Mouse (Mus musculus) MEL (cell line): ENCODE measurements around the gene Sertad2. TPM values are rescaled to one million over a fixed set of nuclear protein-coding genes. Genes with fewer than 3 reads are reported as not detected.

Experiments used
- DNase-seq: peaks from one replicate; pipeline ENCODE4 v3.0.0; 2011; ENCODE audit warnings: low read depth, low spot score
- H3K27ac ChIP-seq: 2 replicates; pipeline ENCODE4 v1.5.1; 2012; ENCODE audit warnings: low read depth, mild to moderate bottlenecking, control low read depth, low read length, moderate library complexity; ENCODE audit not compliant: control insufficient read depth
- H3K27me3 ChIP-seq, 2 experiments: fragments of 150-350 bp in 1 of 2; sonication (generic) in 1 of 2; 2 replicates each; pipeline ENCODE4 v1.6.1; 2012; ENCODE audit warnings: low read length in 2 of 2, mild to moderate bottlenecking in 2 of 2, improper control_type of control experiment in 1 of 2, moderate library complexity in 1 of 2; ENCODE audit not compliant: insufficient read depth in 2 of 2, control insufficient read depth in 1 of 2
- H3K36me3 ChIP-seq, 2 experiments: 2 replicates each; pipeline ENCODE4 v1.6.1; 2012 to 2014; ENCODE audit warnings: low read length in 2 of 2, improper control_type of control experiment in 1 of 2, inconsistent platforms in 1 of 2, mild to moderate bottlenecking in 1 of 2; ENCODE audit not compliant: insufficient read depth in 2 of 2, control insufficient read depth in 1 of 2
- H3K4me1 ChIP-seq, 2 experiments: fragments of 150-350 bp in 1 of 2; sonication (generic) in 1 of 2; 2 replicates each; pipeline ENCODE4 v1.6.1; 2012; ENCODE audit warnings: low read length in 2 of 2, improper control_type of control experiment in 1 of 2, mild to moderate bottlenecking in 1 of 2; ENCODE audit not compliant: insufficient read depth in 2 of 2, control insufficient read depth in 1 of 2
- H3K4me3 ChIP-seq, 2 experiments: fragments of 150-350 bp in 1 of 2; sonication (generic) in 1 of 2; 2 replicates each; pipeline ENCODE4 v1.5.1; 2012; ENCODE audit warnings: low read depth in 2 of 2, low read length in 2 of 2, mild to moderate bottlenecking in 2 of 2, moderate library complexity in 2 of 2, control low read depth in 1 of 2, improper control_type of control experiment in 1 of 2; ENCODE audit not compliant: control insufficient read depth in 1 of 2, insufficient read depth in 1 of 2
- H3K79me2 ChIP-seq: 2 replicates; pipeline ENCODE4 v1.6.1; 2012; ENCODE audit warnings: mild to moderate bottlenecking, low read length, moderate library complexity; ENCODE audit not compliant: control insufficient read depth, poor library complexity, insufficient read depth
- H3K9ac ChIP-seq: 2 replicates; pipeline ENCODE4 v1.6.1; 2012; ENCODE audit warnings: low read depth, mild to moderate bottlenecking, control low read depth, low read length, moderate library complexity; ENCODE audit not compliant: control insufficient read depth, poor library complexity, severe bottlenecking
- H3K9me3 ChIP-seq: fragments of 150-350 bp; sonication (generic); replicated peaks from 2 replicates; pipeline ENCODE4 v1.6.1; 2012; ENCODE audit warnings: mild to moderate bottlenecking, low read length, improper control_type of control experiment, moderate library complexity; ENCODE audit not compliant: insufficient read depth
- BHLHE40 ChIP-seq: IDR thresholded peaks from 2 replicates; pipeline ENCODE4 v1.6.1; 2012; ENCODE audit warnings: low read depth, mild to moderate bottlenecking, inconsistent platforms, low read length, improper control_type of control experiment, borderline replicate concordance
- CHD2 ChIP-seq: IDR thresholded peaks from 2 replicates; pipeline ENCODE4 v1.6.1; 2011; ENCODE audit warnings: low read length, improper control_type of control experiment
- E2F4 ChIP-seq: IDR thresholded peaks from 2 replicates; pipeline ENCODE4 v1.6.1; 2011; ENCODE audit warnings: low read depth, low read length, improper control_type of control experiment, borderline replicate concordance
- EP300 ChIP-seq, 2 experiments: IDR thresholded peaks; 2 replicates each; pipeline ENCODE4 v1.6.1; 2011; ENCODE audit warnings: improper control_type of control experiment in 2 of 2, low read length in 2 of 2, low read depth in 1 of 2, mild to moderate bottlenecking in 1 of 2
- ETS1 ChIP-seq: IDR thresholded peaks from 2 replicates; pipeline ENCODE4 v1.6.1; 2012; ENCODE audit warnings: low read depth, mild to moderate bottlenecking, inconsistent platforms, low read length, improper control_type of control experiment, moderate library complexity
- GABPA ChIP-seq: IDR thresholded peaks from 2 replicates; pipeline ENCODE4 v1.6.1; 2012; ENCODE audit warnings: low read depth, mild to moderate bottlenecking, inconsistent platforms, low read length, improper control_type of control experiment, moderate library complexity
- GATA1 ChIP-seq: IDR thresholded peaks from 2 replicates; pipeline ENCODE4 v1.6.1; 2011; ENCODE audit warnings: low read depth, low read length, improper control_type of control experiment
- JUND ChIP-seq: IDR thresholded peaks from 2 replicates; pipeline ENCODE4 v1.6.1; 2011; ENCODE audit warnings: low read depth, mild to moderate bottlenecking, improper control_type of control experiment, low read length
- KAT2A ChIP-seq: conservative IDR thresholded peaks from 2 replicates; pipeline ENCODE4 v1.6.1; 2012; ENCODE audit warnings: low read depth, low read length, improper control_type of control experiment, inconsistent platforms
- MAFK ChIP-seq: IDR thresholded peaks from 2 replicates; pipeline ENCODE4 v1.6.1; 2011; ENCODE audit warnings: low read depth, mild to moderate bottlenecking, low read length, improper control_type of control experiment, borderline replicate concordance
- MXI1 ChIP-seq: IDR thresholded peaks from 2 replicates; pipeline ENCODE4 v1.6.1; 2011; ENCODE audit warnings: mild to moderate bottlenecking, low read depth, low read length, improper control_type of control experiment
- MYB ChIP-seq: IDR thresholded peaks from 2 replicates; pipeline ENCODE4 v1.6.1; 2011; ENCODE audit warnings: mild to moderate bottlenecking, low read depth, low read length, improper control_type of control experiment
- MYC ChIP-seq: IDR thresholded peaks from 2 replicates; pipeline ENCODE4 v1.6.1; 2011; ENCODE audit warnings: low read depth, mild to moderate bottlenecking, low read length, improper control_type of control experiment, moderate library complexity
- POLR2A ChIP-seq, 2 experiments: IDR thresholded peaks; 2 replicates each; pipeline ENCODE4 v1.6.1; 2011 to 2012; ENCODE audit warnings: low read length in 2 of 2, mild to moderate bottlenecking in 2 of 2, control low read depth in 1 of 2, improper control_type of control experiment in 1 of 2, low read depth in 1 of 2, moderate library complexity in 1 of 2; ENCODE audit not compliant: control insufficient read depth in 1 of 2, insufficient read depth in 1 of 2, poor library complexity in 1 of 2
- POLR2AphosphoS5 ChIP-seq: IDR thresholded peaks from 2 replicates; pipeline ENCODE4 v1.6.1; 2012; ENCODE audit warnings: low read depth, borderline replicate concordance, mild to moderate bottlenecking, inconsistent platforms, low read length, moderate library complexity, mixed read lengths
- RAD21 ChIP-seq: IDR thresholded peaks from 2 replicates; pipeline ENCODE4 v1.6.1; 2011; ENCODE audit warnings: mild to moderate bottlenecking, low read depth, low read length, improper control_type of control experiment
- RCOR1 ChIP-seq: IDR thresholded peaks from 2 replicates; pipeline ENCODE4 v1.6.1; 2012; ENCODE audit warnings: low read depth, mild to moderate bottlenecking, inconsistent platforms, low read length, improper control_type of control experiment
- SIN3A ChIP-seq: IDR thresholded peaks from 2 replicates; pipeline ENCODE4 v1.6.1; 2012; ENCODE audit warnings: low read length, improper control_type of control experiment, inconsistent platforms
- TBP ChIP-seq: IDR thresholded peaks from 2 replicates; pipeline ENCODE4 v1.8.0; 2011; ENCODE audit warnings: low read depth, low read length, improper control_type of control experiment
- TCF12 ChIP-seq: IDR thresholded peaks from 2 replicates; pipeline ENCODE4 v1.6.1; 2014; ENCODE audit warnings: low read depth, mild to moderate bottlenecking, inconsistent platforms, low read length, improper control_type of control experiment, moderate library complexity
- UBTF ChIP-seq: IDR thresholded peaks from 2 replicates; pipeline ENCODE4 v1.6.1; 2012; ENCODE audit warnings: low read depth, mild to moderate bottlenecking, inconsistent platforms, low read length, improper control_type of control experiment, moderate library complexity, borderline replicate concordance; ENCODE audit not compliant: insufficient read depth
- USF1 ChIP-seq: IDR thresholded peaks from 2 replicates; pipeline ENCODE4 v1.6.1; 2014; ENCODE audit warnings: low read depth, mild to moderate bottlenecking, inconsistent platforms, low read length, improper control_type of control experiment, moderate library complexity
- USF2 ChIP-seq, 2 experiments: IDR thresholded peaks; 2 replicates each; pipeline ENCODE4 v1.6.1; 2011 to 2012; ENCODE audit warnings: improper control_type of control experiment in 2 of 2, low read length in 2 of 2, borderline replicate concordance in 1 of 2, inconsistent platforms in 1 of 2, low read depth in 1 of 2, mild to moderate bottlenecking in 1 of 2; ENCODE audit not compliant: insufficient read depth in 1 of 2
- ZC3H11A ChIP-seq: IDR thresholded peaks from 2 replicates; pipeline ENCODE4 v1.6.1; 2012; ENCODE audit warnings: low read depth, mild to moderate bottlenecking, inconsistent platforms, low read length, improper control_type of control experiment
- ZKSCAN1 ChIP-seq: IDR thresholded peaks from 2 replicates; pipeline ENCODE4 v1.6.1; 2012; ENCODE audit warnings: low read depth, mild to moderate bottlenecking, inconsistent platforms, low read length, improper control_type of control experiment, moderate library complexity
- ZNF384 ChIP-seq: IDR thresholded peaks from 2 replicates; pipeline ENCODE4 v1.6.1; 2012; ENCODE audit warnings: low read depth, mild to moderate bottlenecking, inconsistent platforms, low read length, improper control_type of control experiment
- polyA plus RNA-seq, 2 experiments: library from polyadenylated mRNA; stranded (reverse) in 1 of 2; unstranded in 1 of 2; fragments of >175 nt in 1 of 2; fragments of >200 nt in 1 of 2; gene quantifications; 2 replicates each; pipeline versions ENCODE4 v1.2.1 to v1.2.4; 2012; ENCODE audit warnings: low replicate concordance in 2 of 2, low read depth in 1 of 2; ENCODE audit not compliant: insufficient read length in 2 of 2, insufficient read depth in 1 of 2, missing spikeins in 1 of 2
- total RNA-seq: library from RNA; depleted of rRNA; stranded (reverse); fragments of 300-350 nt; gene quantifications from 2 replicates; pipeline ENCODE4 v1.2.3, GENCODE M21; 2012

Gene Sertad2
- total and polyA plus RNA-seq, 3 experiments = 7.0 to 11.5 TPM; not detected in 1

DNA sequence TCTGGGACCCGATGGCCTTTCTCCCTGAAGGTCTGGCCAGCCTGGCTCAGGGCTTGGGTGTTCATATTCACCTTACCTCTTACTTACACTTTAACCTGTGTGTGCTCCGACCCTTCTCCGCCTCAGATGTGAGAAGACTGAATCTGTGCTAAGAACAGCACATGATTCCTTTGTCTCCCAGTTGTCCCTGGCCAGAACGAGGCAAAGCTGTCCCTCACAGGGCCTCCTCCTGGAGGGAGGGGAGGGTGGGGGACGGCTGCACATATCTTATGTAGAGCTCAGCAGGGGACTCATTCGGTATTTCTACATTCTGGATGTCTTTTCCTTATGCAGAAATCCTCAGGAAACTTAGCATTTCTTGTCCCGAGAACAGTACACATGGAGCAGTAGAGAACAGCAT, 62.6 kb downstream of the Sertad2 start:
- H3K27me3 ChIP-seq = no peaks in the 10 kb centered on the region
- H3K4me3 ChIP-seq = no peak overlapping the region
- TF ChIP-seq MYC = no peak
- no peak for TF ChIP-seq TCF12
- TF ChIP-seq EP300 (IDR thresholded peaks at IDR 0.05; ENCODE audit: low read depth in 1 of 2, low read length in 2 of 2) = no peak
- TF ChIP-seq UBTF = no peak
- no peak for TF ChIP-seq USF2 (IDR thresholded peaks at IDR 0.05; ENCODE audit: borderline replicate concordance in 1 of 2, insufficient read depth in 1 of 2, low read depth in 1 of 2, low read length in 2 of 2)
- TF ChIP-seq GATA1 = no peak
- no peak for TF ChIP-seq ZC3H11A
- no peak for TF ChIP-seq ZNF384
- no peak for TF ChIP-seq POLR2AphosphoS5
- TF ChIP-seq MAFK = no peak
- TF ChIP-seq ETS1 = no peak
- no peak for TF ChIP-seq CHD2
- TF ChIP-seq E2F4 = no peak
- no peak for TF ChIP-seq ZKSCAN1
- no peak for TF ChIP-seq POLR2A (IDR thresholded peaks at IDR 0.05; ENCODE audit: control insufficient read depth in 1 of 2, insufficient read depth in 1 of 2, low read depth in 1 of 2, low read length in 2 of 2, poor library complexity in 1 of 2)
- TF ChIP-seq RAD21 = no peak
- no peak for TF ChIP-seq BHLHE40
- TF ChIP-seq MYB = no peak
- peaks cover 2 to 6% of the 10 kb centered on the region in 2 experiments; a peak in 3 of 4 replicates for H3K4me1 ChIP-seq
- no peak overlapping the region for H3K27ac ChIP-seq
- DNase-seq = no peak
- H3K36me3 ChIP-seq = peaks cover 0 to 7% of the 10 kb centered on the region in 2 experiments; a peak in 2 of 4 replicates
- no peak overlapping the region for H3K9ac ChIP-seq
- H3K9me3 ChIP-seq = no peaks in the 10 kb centered on the region
- H3K79me2 ChIP-seq = no peaks in the 10 kb centered on the region

GRCm38 (mm10) chr11:20608442-20608841, 65.4 kb downstream of the Sertad2 start:
- Histone ChIP-seq H3K36me3 (peaks cover 0 to 7% of the 10 kb centered on the region in 2 experiments; a peak in 2 of 4 replicates), H3K79me2 (no peaks in the 10 kb centered on the region), H3K9me3 (no peaks in the 10 kb centered on the region), H3K27me3 (no peaks in the 10 kb centered on the region), H3K4me1 (peaks cover 2 to 6% of the 10 kb centered on the region in 2 experiments; a peak in 3 of 4 replicates), H3K9ac (no peak overlapping the region), H3K4me3 (no peak overlapping the region), H3K27ac (no peak overlapping the region)
- TF ChIP-seq POLR2A (IDR thresholded peaks at IDR 0.05; ENCODE audit: control insufficient read depth in 1 of 2, insufficient read depth in 1 of 2, low read depth in 1 of 2, low read length in 2 of 2, poor library complexity in 1 of 2) = no peak
- no peak for TF ChIP-seq MXI1
- TF ChIP-seq MYC = no peak
- no peak for TF ChIP-seq MYB
- no peak for TF ChIP-seq RCOR1
- no peak for TF ChIP-seq JUND
- no peak for TF ChIP-seq EP300 (IDR thresholded peaks at IDR 0.05; ENCODE audit: low read depth in 1 of 2, low read length in 2 of 2)
- TF ChIP-seq TBP = no peak
- no peak for TF ChIP-seq USF2 (IDR thresholded peaks at IDR 0.05; ENCODE audit: borderline replicate concordance in 1 of 2, insufficient read depth in 1 of 2, low read depth in 1 of 2, low read length in 2 of 2)
- TF ChIP-seq KAT2A = no peak
- TF ChIP-seq USF1 = no peak
- TF ChIP-seq SIN3A = no peak
- TF ChIP-seq GABPA = no peak
- DNase-seq = peak; percentile 42
